13 mouse cellular contexts compared by ENCODE assay signal in genomic region chr6:38973441-38974161, GRCm38 (mm10).
DNase-seq lines count a peak whose midpoint lies in the region.
"Had no signal": no experiment of that assay in that cellular context is flagged by ENCODE, and none has a peak within 500 bp of the region (broad histone marks: within the 10 kb centered on the region; RNA-seq: fewer than 3 reads in every experiment).

No protein-coding gene starts in this region.

- peaks cover 83% of the 10 kb centered on the region for H3K79me2 ChIP-seq in macrophage (ENCODE audit: inconsistent target)

- intact Hi-C loops in heart, postnatal 14 days (cut with DNase I) = no loop called here

- peak; percentile 91 for DNase-seq in heart, adult 11 months
- DNase-seq in heart, postnatal 14 days = no peak
- peak; percentile 87 for DNase-seq in adrenal gland, adult 2 months
- DNase-seq in kidney, adult 8-10 months = peak; percentile 48 to 52
- DNase-seq in cerebellum, adult 8-10 months = no peak
- DNase-seq in frontal cortex, postnatal 36 days (ENCODE audit: low spot score in 2 of 2) = no peak
- no peak for DNase-seq in right cerebral cortex, postnatal 14 days
- DNase-seq: gastrocnemius, postnatal 14 days; thymus, postnatal 14 days had no signal

- WGBS in macrophage (ENCODE audit: missing documents) = 68% methylated on average over 10 of the region's 10 CpGs

- H3K27ac ChIP-seq in macrophage = peak overlapping the region; percentile 95
- H3K27ac ChIP-seq: forebrain, embryonic 10.5 days; midbrain, embryonic 12.5 days; neural tube, embryonic 13.5 days had no signal

- H3K4me3 ChIP-seq in macrophage (ENCODE audit: inconsistent target) = no peak overlapping the region
- H3K4me3 ChIP-seq: forebrain, embryonic 10.5 days; midbrain, embryonic 12.5 days; neural tube, embryonic 13.5 days had no signal

- H3K36me3 ChIP-seq in macrophage (ENCODE audit: inconsistent target) = no peaks in the 10 kb centered on the region
- H3K36me3 ChIP-seq: forebrain, embryonic 10.5 days; midbrain, embryonic 12.5 days; neural tube, embryonic 13.5 days had no signal

Comparison
In these comparisons a context has a peak if more than half of its experiments do, and no peak if none do; other contexts are left out.
1. DNase-seq: peak in heart, adult 11 months (single experiment), adrenal gland, adult 2 months (single experiment) and kidney, adult 8-10 months (2 of 2); none in heart, postnatal 14 days (0 of 2), cerebellum, adult 8-10 months (single experiment), frontal cortex, postnatal 36 days (0 of 2) and right cerebral cortex, postnatal 14 days (single experiment).